Mouse (Mus musculus) neural tube, embryonic 15.5 days (tissue): ENCODE measurements around the gene Bcat2. TPM values are rescaled to one million over a fixed set of nuclear protein-coding genes. Genes with fewer than 3 reads are reported as not detected.

Experiments
- ATAC-seq: fragments of 200-750 bp; cut with Nextera tagmentation; 2 replicates; pipeline ENCODE4 v1.8.0; 2017; ENCODE audit warnings: mild to moderate bottlenecking, moderate TSS enrichment, moderate library complexity; ENCODE audit not compliant: low FRiP score
- H3K27ac ChIP-seq: fragments of 300-500 bp; sonication (generic); replicated peaks from 2 replicates; pipeline ENCODE4 v1.5.1; 2015; ENCODE audit warnings: mild to moderate bottlenecking, inconsistent platforms
- H3K27me3 ChIP-seq: fragments of 300-500 bp; sonication (generic); replicated peaks from 2 replicates; pipeline ENCODE4 v1.6.1; 2015; ENCODE audit warnings: inconsistent platforms
- H3K36me3 ChIP-seq: fragments of 300-500 bp; sonication (generic); 2 replicates; pipeline ENCODE4 v1.6.1; 2015; ENCODE audit warnings: inconsistent platforms
- H3K4me1 ChIP-seq: fragments of 300-500 bp; sonication (generic); 2 replicates; pipeline ENCODE4 v1.6.1; 2015; ENCODE audit warnings: inconsistent platforms
- H3K4me2 ChIP-seq: fragments of 300-500 bp; sonication (generic); 2 replicates; pipeline ENCODE4 v1.6.1; 2015; ENCODE audit warnings: inconsistent platforms, mild to moderate bottlenecking, moderate library complexity
- H3K4me3 ChIP-seq: fragments of 300-500 bp; sonication (generic); replicated peaks from 2 replicates; pipeline ENCODE4 v1.5.1; 2015; ENCODE audit warnings: mild to moderate bottlenecking, inconsistent platforms
- H3K9ac ChIP-seq: fragments of 300-500 bp; sonication (generic); replicated peaks from 2 replicates; pipeline ENCODE4 v1.6.1; 2015; ENCODE audit warnings: mild to moderate bottlenecking, inconsistent platforms
- H3K9me3 ChIP-seq: fragments of 300-500 bp; sonication (generic); replicated peaks from 2 replicates; pipeline ENCODE4 v1.6.1; 2016; ENCODE audit warnings: inconsistent platforms
- WGBS: fragments of 180-500 bp; shearing (Covaris S2); methylation state at CpG from one replicate; pipeline ENCODE4 v1.1.7; 2015; ENCODE audit warnings: mixed read lengths; 5-methylcytosine and 5-hydroxymethylcytosine counted together
- polyA plus RNA-seq: library from polyadenylated mRNA; unstranded; fragments of >200 nt; fragmentation: Nextera tagmentation; extraction: Ambion mirVana; gene quantifications from 2 replicates; pipeline ENCODE4 v1.2.1, GENCODE M21; 2015

Bcat2 gene
- polyA plus RNA-seq, 1 experiment from 2014 or later = 25.4 TPM

DNA sequence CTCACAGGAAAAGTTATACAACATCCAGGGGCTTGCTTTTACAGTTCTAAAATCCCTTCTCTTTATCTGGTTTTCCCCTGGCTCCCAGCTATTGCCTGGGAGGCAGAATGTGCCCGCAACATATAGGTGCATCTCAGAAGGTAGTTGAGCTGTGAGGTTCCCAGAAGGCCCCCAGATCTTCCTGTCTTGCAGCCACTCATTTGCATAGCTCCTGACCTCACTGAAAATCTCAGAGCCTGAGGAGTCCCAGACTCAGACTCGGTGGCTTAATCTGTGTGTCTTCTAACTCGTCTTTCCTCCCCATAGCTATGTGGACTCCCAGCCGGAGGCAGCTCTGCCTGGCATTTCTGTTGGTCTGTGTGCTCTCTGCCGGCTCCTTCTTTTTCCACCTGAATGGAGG, 48.4 kb downstream of the Bcat2 start:
- no peak for ATAC-seq

GRCm38 (mm10) chr7:45619592-45619991, 49.6 kb downstream of the Bcat2 start:
- Histone ChIP-seq H3K27me3 (peaks cover 39% of the 10 kb centered on the region), H3K4me2 (no peak overlapping the region), H3K9ac (no peak overlapping the region), H3K4me3 (no peak overlapping the region), H3K9me3 (no peaks in the 10 kb centered on the region), H3K27ac (no peak overlapping the region), H3K4me1 (peaks cover 7% of the 10 kb centered on the region), H3K36me3 (no peaks in the 10 kb centered on the region)
- no peak for ATAC-seq
- WGBS = 92% methylated on average over 5 of the region's 5 CpGs

More for the DNA sequence above, 48.4 kb downstream of the Bcat2 start:
- H3K36me3 ChIP-seq = no peaks in the 10 kb centered on the region
- H3K27me3 ChIP-seq = peaks cover 39% of the 10 kb centered on the region
- no peak overlapping the region for H3K4me3 ChIP-seq
- no peak overlapping the region for H3K9ac ChIP-seq
- H3K9me3 ChIP-seq = no peaks in the 10 kb centered on the region
- 86% methylated on average over 5 of the region's 5 CpGs for WGBS
- H3K4me1 ChIP-seq = peaks cover 7% of the 10 kb centered on the region
- no peak overlapping the region for H3K27ac ChIP-seq
- no peak overlapping the region for H3K4me2 ChIP-seq

- H3K36me3 ChIP-seq = no peaks in the 10 kb centered on the region
- WGBS = 30% methylated on average over 9 of the region's 9 CpGs
- ATAC-seq = no peak
- H3K4me1 ChIP-seq = peaks cover 7% of the 10 kb centered on the region
- H3K27me3 ChIP-seq = peaks cover 28% of the 10 kb centered on the region
- no peak within 1 kb of the TSS for H3K4me3 ChIP-seq
- H3K9me3 ChIP-seq = no peaks in the 10 kb centered on the region
- no peak within 1 kb of the TSS for H3K27ac ChIP-seq
- H3K9ac ChIP-seq = no peak within 1 kb of the TSS
- no peak within 1 kb of the TSS for H3K4me2 ChIP-seq
Observed at GRCm38 (mm10) chr7:45621443-45621842, 51.5 kb downstream of the Bcat2 start, which contains the start of gene Izumo1. TSS of gene Izumo1 (plus strand) at chr7:45621811.

- H3K27me3 ChIP-seq = peaks cover 9% of the 10 kb centered on the region
- peaks cover 15% of the 10 kb centered on the region for H3K4me1 ChIP-seq
- 93% methylated on average over 11 of the region's 11 CpGs for WGBS
- no peak overlapping the region for H3K9ac ChIP-seq
- no peak for ATAC-seq
- no peak overlapping the region for H3K4me2 ChIP-seq
- H3K27ac ChIP-seq = no peak overlapping the region
- no peaks in the 10 kb centered on the region for H3K36me3 ChIP-seq
- no peak overlapping the region for H3K4me3 ChIP-seq
- H3K9me3 ChIP-seq = no peaks in the 10 kb centered on the region
Observed at GRCm38 (mm10) chr7:45623507-45623906, 53.6 kb downstream of the Bcat2 start.

DNA sequence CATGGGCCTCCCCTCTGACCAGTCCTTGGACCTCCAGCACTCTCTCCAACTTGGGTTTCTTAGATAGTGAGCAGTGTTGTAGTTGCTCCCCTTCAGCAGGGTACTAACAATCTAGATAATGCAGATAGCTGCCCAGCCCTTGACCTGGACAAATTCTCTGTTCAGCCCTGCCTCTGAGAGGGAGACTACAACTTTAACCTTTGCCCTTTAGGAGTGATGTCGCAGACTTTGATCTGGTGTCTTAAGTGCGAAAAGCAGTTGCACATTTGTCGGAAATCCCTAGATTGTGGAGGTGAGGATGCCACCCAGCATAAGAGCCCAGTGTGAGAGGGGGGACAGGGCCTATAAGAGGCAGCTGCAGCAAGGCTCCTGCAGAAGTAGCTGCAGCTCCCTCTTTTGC, 54.8 kb downstream of the Bcat2 start:
- Histone ChIP-seq H3K4me3 (no peak overlapping the region), H3K4me2 (no peak overlapping the region), H3K27me3 (no peaks in the 10 kb centered on the region; the same call in 1 of the 2 replicates), H3K4me1 (peaks cover 16% of the 10 kb centered on the region), H3K27ac (no peak overlapping the region), H3K9me3 (no peaks in the 10 kb centered on the region), H3K36me3 (no peaks in the 10 kb centered on the region), H3K9ac (no peak overlapping the region)
- WGBS = 75% methylated on average over 3 of the region's 3 CpGs
- no peak for ATAC-seq

DNA sequence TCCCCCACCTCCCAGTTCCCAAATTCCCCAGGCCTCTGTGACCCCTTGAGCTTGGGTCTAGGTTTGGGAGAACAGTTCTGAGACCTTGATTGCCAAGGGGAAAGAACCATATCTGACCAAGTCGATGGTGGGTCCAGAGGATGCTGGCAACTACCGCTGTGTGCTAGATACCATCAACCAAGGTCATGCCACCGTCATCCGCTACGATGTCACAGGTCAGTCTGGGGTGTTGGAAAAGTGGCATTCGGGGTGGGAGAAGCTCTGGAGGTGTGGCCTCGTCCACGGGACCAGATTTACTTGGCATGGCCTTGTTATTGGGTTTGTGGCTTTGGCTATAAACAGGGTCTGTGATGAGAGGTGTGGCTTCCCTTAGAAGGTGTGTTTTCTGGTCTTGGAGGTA, 55.5 kb downstream of the Bcat2 start:
- Histone ChIP-seq H3K4me1 (peaks cover 16% of the 10 kb centered on the region), H3K9ac (no peak overlapping the region), H3K4me2 (no peak overlapping the region), H3K27ac (no peak overlapping the region), H3K36me3 (no peaks in the 10 kb centered on the region), H3K9me3 (no peaks in the 10 kb centered on the region), H3K4me3 (no peak overlapping the region), H3K27me3 (no peaks in the 10 kb centered on the region)
- ATAC-seq = no peak
- 93% methylated on average over 8 of the region's 8 CpGs for WGBS

GRCm38 (mm10) chr7:45626571-45627076, 56.7 kb downstream of the Bcat2 start:
- Histone ChIP-seq H3K27me3 (0 out of 2 replicates have a peak, but pooled peaks cover 2% of the 10 kb centered on the region), H3K4me2 (no peak overlapping the region), H3K4me3 (no peak overlapping the region), H3K9ac (no peak overlapping the region), H3K27ac (no peak overlapping the region), H3K9me3 (no peaks in the 10 kb centered on the region), H3K36me3 (no peaks in the 10 kb centered on the region), H3K4me1 (peaks cover 16% of the 10 kb centered on the region)
- no peak for ATAC-seq
- WGBS = 93% methylated on average over 7 of the region's 7 CpGs

DNA sequence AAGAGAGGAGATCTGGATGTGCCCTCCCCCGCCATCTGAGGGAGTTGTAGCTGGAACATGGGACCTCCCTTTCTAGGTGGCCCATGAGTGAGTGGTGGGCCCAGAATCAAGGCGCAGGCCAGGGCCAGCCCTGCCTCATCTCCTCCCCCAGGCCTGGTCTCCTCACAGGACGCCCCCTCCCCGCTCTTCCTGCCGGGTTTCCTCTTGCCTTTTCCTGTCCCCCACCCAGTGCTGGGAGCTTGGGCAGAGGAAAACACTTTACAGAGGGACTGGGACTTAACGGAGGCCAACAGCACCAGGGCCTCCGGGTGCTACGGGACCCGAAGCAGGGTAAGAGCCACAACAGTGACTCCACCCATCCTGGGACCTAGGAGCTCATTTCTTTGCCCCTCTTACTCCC, 57.3 kb downstream of the Bcat2 start, which contains the start of gene Rasip1:
TSS of gene Rasip1 (plus strand) at position 228 of the 400 bp plus-strand sequence.
- H3K4me2 ChIP-seq = peak within 1 kb of the TSS; percentile 88

DNA sequence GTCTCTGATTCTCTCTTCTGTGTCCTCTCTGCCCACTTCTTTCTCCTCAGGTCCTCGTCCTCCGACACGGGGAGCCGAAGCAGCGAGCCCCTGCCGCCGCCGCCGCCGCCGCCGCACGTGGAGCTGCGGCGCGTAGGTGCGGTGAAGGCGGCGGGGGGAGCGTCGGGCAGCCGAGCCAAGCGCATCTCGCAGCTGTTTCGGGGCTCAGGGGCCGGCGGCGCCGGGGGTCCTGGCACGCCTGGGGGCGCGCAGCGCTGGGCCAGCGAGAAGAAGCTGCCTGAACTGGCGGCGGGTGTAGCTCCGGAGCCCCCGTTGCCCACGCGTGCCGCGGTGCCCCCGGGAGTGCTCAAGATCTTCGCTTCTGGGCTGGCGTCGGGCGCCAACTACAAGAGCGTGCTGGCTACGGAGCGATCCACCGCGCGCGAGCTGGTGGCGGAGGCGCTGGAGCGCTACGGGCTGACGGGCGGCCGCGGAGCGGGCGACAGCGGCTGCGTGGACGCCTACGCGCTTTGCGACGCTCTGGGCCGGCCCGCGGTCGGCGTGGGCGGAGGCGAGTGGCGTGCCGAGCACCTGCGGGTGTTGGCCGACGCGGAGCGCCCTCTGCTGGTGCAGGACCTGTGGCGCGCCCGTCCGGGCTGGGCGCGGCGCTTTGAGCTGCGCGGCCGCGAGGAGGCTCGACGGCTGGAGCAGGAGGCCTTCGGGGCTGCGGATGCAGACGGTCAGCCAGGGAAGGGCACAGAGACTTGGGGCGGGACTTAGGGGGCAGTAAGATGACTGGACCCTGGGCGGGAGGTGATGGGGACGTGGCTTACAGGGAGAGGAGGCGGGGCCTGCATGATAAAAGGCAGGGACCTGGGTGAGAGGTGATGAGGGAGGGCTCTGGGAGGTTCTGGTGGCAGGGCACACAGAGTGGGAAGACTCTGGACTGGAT, 58.7 kb downstream of the Bcat2 start:
- Histone ChIP-seq H3K4me2 (peak overlapping the region; percentile 88), H3K27ac (peak overlapping the region; percentile 94), H3K36me3 (no peaks in the 10 kb centered on the region), H3K9ac (peak overlapping the region; percentile 66), H3K9me3 (no peaks in the 10 kb centered on the region), H3K4me3 (peak overlapping the region; percentile 56), H3K27me3 (0 out of 2 replicates have a peak, but pooled peaks cover 16% of the 10 kb centered on the region), H3K4me1 (peaks cover 24% of the 10 kb centered on the region)
- WGBS = 2% methylated on average over 104 of the region's 105 CpGs
- ATAC-seq = peak; percentile 90

More for the DNA sequence above, 57.3 kb downstream of the Bcat2 start, which contains the start of gene Rasip1:
- Histone ChIP-seq H3K4me3 (peak within 1 kb of the TSS; percentile 56), H3K27ac (peak within 1 kb of the TSS; percentile 94), H3K27me3 (0 out of 2 replicates have a peak, but pooled peaks cover 6% of the 10 kb centered on the region), H3K36me3 (no peaks in the 10 kb centered on the region), H3K4me1 (peaks cover 18% of the 10 kb centered on the region), H3K9ac (peak within 1 kb of the TSS; percentile 66), H3K9me3 (no peaks in the 10 kb centered on the region)
- no peak for ATAC-seq
- WGBS = 87% methylated on average over 9 of the region's 9 CpGs

DNA sequence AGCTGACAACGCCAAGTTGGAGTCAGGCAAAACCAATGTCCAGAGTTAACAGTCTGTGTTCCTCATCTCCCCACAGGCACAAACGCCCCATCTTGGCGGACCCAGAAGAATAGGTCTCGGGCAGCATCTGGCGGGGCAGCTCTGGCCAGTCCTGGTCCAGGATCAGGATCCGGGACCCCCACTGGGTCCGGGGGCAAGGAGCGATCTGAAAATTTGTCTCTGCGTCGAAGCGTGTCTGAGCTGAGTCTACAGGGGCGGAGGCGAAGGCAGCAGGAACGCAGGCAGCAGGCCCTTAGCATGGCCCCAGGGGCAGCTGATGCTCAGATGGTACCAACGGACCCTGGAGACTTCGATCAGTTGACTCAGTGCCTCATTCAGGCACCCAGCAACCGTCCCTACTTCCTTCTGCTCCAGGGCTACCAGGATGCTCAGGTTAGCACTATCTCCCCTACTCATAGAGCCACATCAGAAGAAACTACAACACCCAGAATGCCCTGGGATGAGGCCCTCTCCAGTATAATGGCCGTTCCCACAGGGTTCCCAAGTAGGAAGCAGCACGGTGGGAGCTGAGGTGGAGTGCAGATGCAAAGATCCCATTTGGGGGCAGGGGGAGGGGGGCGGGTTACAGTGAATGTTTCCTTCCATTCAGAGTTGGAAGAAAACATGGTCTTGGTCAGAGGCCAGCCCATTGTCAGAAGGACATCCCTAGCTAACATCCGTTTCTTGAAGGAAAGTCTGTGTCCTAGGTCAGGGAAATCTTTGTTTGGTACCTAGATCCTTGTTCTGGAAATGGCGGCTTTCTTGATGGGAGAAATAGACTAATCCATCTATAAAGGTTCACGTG, 60.3 kb downstream of the Bcat2 start:
- Histone ChIP-seq H3K9me3 (no peaks in the 10 kb centered on the region), H3K27me3 (0 out of 2 replicates have a peak, but pooled peaks cover 16% of the 10 kb centered on the region), H3K9ac (no peak overlapping the region), H3K4me1 (peaks cover 24% of the 10 kb centered on the region), H3K4me3 (no peak overlapping the region), H3K27ac (no peak overlapping the region), H3K4me2 (no peak overlapping the region), H3K36me3 (no peaks in the 10 kb centered on the region)
- 76% methylated on average over 23 of the region's 23 CpGs for WGBS
- no peak for ATAC-seq

GRCm38 (mm10) chr7:45632499-45632898, 62.5 kb downstream of the Bcat2 start:
- Histone ChIP-seq H3K4me1 (peaks cover 20% of the 10 kb centered on the region), H3K4me3 (peak overlapping the region; percentile 19; the same call in 1 of the 2 replicates), H3K4me2 (peak overlapping the region; percentile 51), H3K27me3 (0 out of 2 replicates have a peak, but pooled peaks cover 16% of the 10 kb centered on the region), H3K27ac (no peak overlapping the region), H3K9me3 (no peaks in the 10 kb centered on the region), H3K9ac (peak overlapping the region; percentile 15; the same call in 1 of the 2 replicates), H3K36me3 (peaks cover 12% of the 10 kb centered on the region; the same call in 1 of the 2 replicates)
- WGBS = 18% methylated on average over 35 of the region's 35 CpGs
- ATAC-seq = no peak
